Mouse (Mus musculus) gonadal fat pad, adult 2 months (tissue): ENCODE measurements around the gene Ndufa7. TPM values are rescaled to one million over a fixed set of nuclear protein-coding genes. Genes with fewer than 3 reads are reported as not detected.
"Not testable (repeated sequence)": the region's sequence is repeated elsewhere in the genome, so short reads cannot be mapped to it uniquely, and the experiment has no call there.

Experiments
- DNase-seq: peaks from one replicate; pipeline ENCODE4 v3.0.0-alpha.2; 2012; ENCODE audit warnings: low read depth
- polyA plus RNA-seq: library from polyadenylated mRNA; depleted of rRNA; stranded (reverse); fragments of >200 nt; gene quantifications from 2 replicates; pipeline ENCODE4 v1.2.3, GENCODE M21; 2012

Gene Ndufa7
- polyA plus RNA-seq, 1 experiment, result 606 TPM

- DNase-seq, result no peak
Observed at GRCm38 (mm10) chr17:33811142-33811516, 13.2 kb upstream of the Ndufa7 start.

- DNase-seq, result no peak
Observed at GRCm38 (mm10) chr17:33812475-33812874, 11.9 kb upstream of the Ndufa7 start.

- no peak for DNase-seq
Observed at GRCm38 (mm10) chr17:33812990-33813389, 11.4 kb upstream of the Ndufa7 start.

- no peak for DNase-seq
Observed at GRCm38 (mm10) chr17:33815399-33815798, 9.0 kb upstream of the Ndufa7 start.

- no peak for DNase-seq
Observed at GRCm38 (mm10) chr17:33816612-33817011, 7.8 kb upstream of the Ndufa7 start.

GRCm38 (mm10) chr17:33817184-33817968 lies 7.0 kb upstream of the Ndufa7 start:
- DNase-seq, result no peak

- no peak for DNase-seq
Observed at GRCm38 (mm10) chr17:33817969-33818643, 6.3 kb upstream of the Ndufa7 start.

GRCm38 (mm10) chr17:33822436-33822959 lies 1.9 kb upstream of the Ndufa7 start:
- DNase-seq, result no peak

GRCm38 (mm10) chr17:33823171-33823570 lies 1.2 kb upstream of the Ndufa7 start:
- not testable (repeated sequence) for DNase-seq

GRCm38 (mm10) chr17:33824997-33825330 lies 592 bp downstream of the Ndufa7 start:
- not testable (repeated sequence) for DNase-seq

- DNase-seq, result no peak
Observed at GRCm38 (mm10) chr17:33825462-33825861, 1.1 kb downstream of the Ndufa7 start.

GRCm38 (mm10) chr17:33826850-33827249 lies 2.5 kb downstream of the Ndufa7 start:
- DNase-seq, result no peak

- DNase-seq, result peak; percentile 99
Observed at GRCm38 (mm10) chr17:33828892-33829291, 4.5 kb downstream of the Ndufa7 start.

- no peak for DNase-seq
Observed at GRCm38 (mm10) chr17:33829561-33829960, 5.2 kb downstream of the Ndufa7 start.

GRCm38 (mm10) chr17:33842966-33843795 lies 18.8 kb downstream of the Ndufa7 start, which contains the start of gene Cd320:
Gene Cd320, plus strand, starts transcription at chr17:33843091.
- no peak for DNase-seq

GRCm38 (mm10) chr17:33844196-33844595 lies 19.8 kb downstream of the Ndufa7 start:
- no peak for DNase-seq

GRCm38 (mm10) chr17:33848139-33848538 lies 23.8 kb downstream of the Ndufa7 start:
- DNase-seq, result no peak

- DNase-seq, result no peak
Observed at GRCm38 (mm10) chr17:33851331-33851730, 27.0 kb downstream of the Ndufa7 start.

- no peak for DNase-seq
Observed at GRCm38 (mm10) chr17:33857816-33858215, 33.4 kb downstream of the Ndufa7 start.

GRCm38 (mm10) chr17:33865330-33866030 lies 41.1 kb downstream of the Ndufa7 start:
- no peak for DNase-seq

- DNase-seq, result not testable (repeated sequence)
Observed at GRCm38 (mm10) chr17:33873537-33873936, 49.2 kb downstream of the Ndufa7 start, which contains the start of gene Gm7029. Gene Gm7029, plus strand, starts transcription at chr17:33873837.
